Mouse (Mus musculus) erythroblast, embryonic 14.5 days (primary cell): ENCODE measurements around the gene Socs3. TPM values are rescaled to one million over a fixed set of nuclear protein-coding genes. Genes with fewer than 3 reads are reported as not detected.

Experiments used
- H3K27me3 ChIP-seq: 2 replicates; pipeline ENCODE4 v1.6.1; 2012; ENCODE audit warnings: inconsistent platforms; ENCODE audit not compliant: control insufficient read depth
- H3K36me3 ChIP-seq: 2 replicates; pipeline ENCODE4 v1.6.1; 2012; ENCODE audit warnings: mild to moderate bottlenecking, inconsistent platforms; ENCODE audit not compliant: control insufficient read depth
- H3K4me1 ChIP-seq: 2 replicates; pipeline ENCODE4 v1.6.1; 2012; ENCODE audit warnings: inconsistent platforms; ENCODE audit not compliant: control insufficient read depth
- H3K4me3 ChIP-seq: replicated peaks from 2 replicates; pipeline ENCODE3; 2012; ENCODE audit warnings: moderate library complexity, mild to moderate bottlenecking, inconsistent platforms
- H3K9me3 ChIP-seq: 2 replicates; pipeline ENCODE4 v1.6.1; 2012; ENCODE audit warnings: low read length, inconsistent platforms, mixed read lengths; ENCODE audit not compliant: control insufficient read depth
- GATA1 ChIP-seq: IDR thresholded peaks from 2 replicates; pipeline ENCODE4 v1.6.1; 2012; ENCODE audit warnings: low read length, inconsistent platforms, mixed read lengths
- TAL1 ChIP-seq: IDR thresholded peaks from 3 replicates; pipeline ENCODE4 v1.6.1; 2012; ENCODE audit warnings: low read length, inconsistent platforms, mixed read lengths
- polyA plus RNA-seq: library from polyadenylated mRNA; stranded (reverse); fragments of >175 nt; gene quantifications from 2 replicates; pipeline ENCODE4 v1.2.3, GENCODE M21; 2012

Socs3 gene
- polyA plus RNA-seq, 1 experiment: 2.0 TPM

DNA sequence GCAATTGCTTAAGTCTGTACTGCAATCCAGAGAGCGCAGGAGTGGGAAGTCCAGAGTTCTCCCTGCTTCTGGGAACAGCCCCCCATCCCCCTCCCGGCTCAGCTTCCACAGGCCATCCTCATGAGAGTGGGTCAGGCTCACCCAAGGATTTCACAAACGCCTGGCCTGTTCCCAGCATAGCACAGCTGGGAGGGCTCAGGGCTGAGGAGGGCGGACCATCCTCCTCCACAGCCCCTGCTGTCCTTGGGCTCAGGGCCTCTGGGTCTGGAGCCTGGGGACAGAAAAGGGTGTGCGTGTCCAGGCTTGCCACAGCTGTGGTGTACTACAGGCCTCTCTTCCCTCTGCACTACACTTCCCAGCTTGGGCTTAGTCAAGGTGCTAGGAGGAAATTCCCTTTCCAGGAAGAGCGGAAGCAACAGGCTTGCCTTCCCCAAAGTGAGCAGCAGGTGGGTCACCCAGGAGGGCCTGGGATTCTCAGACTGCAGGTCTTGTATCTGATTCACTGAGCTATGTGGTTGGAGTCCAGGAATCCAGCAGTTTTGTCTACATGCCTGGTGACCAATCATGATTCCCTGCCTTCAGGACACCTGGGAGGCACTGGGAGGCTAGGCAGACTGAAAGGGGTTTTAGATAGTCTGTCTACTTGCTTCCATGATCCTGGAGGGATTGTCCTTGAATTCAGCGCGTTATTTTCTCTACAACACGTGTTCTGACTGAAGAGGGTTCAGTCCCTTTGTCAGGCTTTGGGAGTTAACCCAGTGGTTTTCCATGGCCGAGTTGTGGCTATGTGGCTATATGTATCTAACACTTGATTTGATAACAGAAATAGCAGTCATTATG, 7.4 kb downstream of the Socs3 start:
- Histone ChIP-seq H3K9me3 (peaks cover 6% of the 10 kb centered on the region), H3K4me3 (no peak overlapping the region), H3K36me3 (peaks cover 19% of the 10 kb centered on the region), H3K4me1 (peaks cover 43% of the 10 kb centered on the region), H3K27me3 (peaks cover 93% of the 10 kb centered on the region)
- TF ChIP-seq GATA1: no peak
- no peak for TF ChIP-seq TAL1

DNA sequence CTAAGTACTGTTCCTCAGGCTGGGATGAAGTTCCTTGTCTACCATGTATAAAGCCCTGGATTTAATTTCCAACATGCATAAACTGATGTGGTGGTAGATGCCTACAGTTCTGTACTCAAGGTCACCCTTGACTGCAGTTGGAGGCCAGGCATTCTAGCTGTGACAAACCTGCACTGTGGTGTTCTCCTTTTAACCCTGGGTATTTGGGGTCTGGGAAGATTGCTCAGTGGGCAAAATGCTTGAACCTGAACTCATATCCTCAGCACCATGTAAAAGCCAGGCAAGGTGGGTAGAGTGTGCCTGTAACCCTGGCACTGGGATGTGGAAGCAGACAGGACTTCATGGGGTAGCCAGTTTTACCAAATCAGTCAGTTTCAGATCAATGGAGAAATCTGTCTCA, 9.2 kb downstream of the Socs3 start:
- H3K9me3 ChIP-seq: no peaks in the 10 kb centered on the region
- H3K4me1 ChIP-seq: peaks cover 31% of the 10 kb centered on the region
- H3K36me3 ChIP-seq: peaks cover 4% of the 10 kb centered on the region
- peaks cover 78% of the 10 kb centered on the region for H3K27me3 ChIP-seq
- TF ChIP-seq TAL1: no peak
- TF ChIP-seq GATA1: no peak
- H3K4me3 ChIP-seq: no peak overlapping the region

DNA sequence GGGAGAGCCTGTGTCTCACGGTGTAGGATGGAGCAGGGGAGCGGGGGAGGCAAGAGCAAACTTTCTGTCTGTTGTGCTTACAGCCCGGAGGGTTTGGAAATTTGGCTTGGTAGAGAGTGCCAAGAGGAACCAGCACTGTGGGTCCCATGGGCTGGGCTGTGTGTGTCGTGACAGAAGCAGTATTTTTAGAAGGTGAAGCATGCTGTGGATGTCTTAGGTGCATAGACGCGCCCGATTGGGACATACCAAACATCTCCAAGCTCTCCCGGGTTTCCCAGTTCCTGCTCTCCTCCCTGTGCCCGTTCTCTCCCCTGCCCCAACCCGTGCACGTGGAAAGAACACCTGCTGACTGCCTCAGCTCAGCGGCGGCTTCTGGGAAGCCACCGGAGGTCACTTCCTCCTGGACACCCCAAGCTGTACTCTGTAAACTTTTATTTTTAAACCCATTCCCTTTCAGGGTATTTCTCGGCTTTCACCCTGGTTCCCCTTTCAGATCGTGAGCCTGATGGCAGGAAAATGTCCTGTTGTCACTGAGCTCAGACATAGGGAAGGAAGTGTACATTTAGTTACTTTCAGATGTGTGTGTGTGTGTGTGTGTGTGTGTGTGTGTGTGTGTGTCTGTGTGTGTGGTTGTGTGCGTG, 10.0 kb downstream of the Socs3 start:
- peaks cover 24% of the 10 kb centered on the region for H3K4me1 ChIP-seq
- peaks cover 74% of the 10 kb centered on the region for H3K27me3 ChIP-seq
- TF ChIP-seq GATA1 (no peak), TAL1 (no peak)

DNA sequence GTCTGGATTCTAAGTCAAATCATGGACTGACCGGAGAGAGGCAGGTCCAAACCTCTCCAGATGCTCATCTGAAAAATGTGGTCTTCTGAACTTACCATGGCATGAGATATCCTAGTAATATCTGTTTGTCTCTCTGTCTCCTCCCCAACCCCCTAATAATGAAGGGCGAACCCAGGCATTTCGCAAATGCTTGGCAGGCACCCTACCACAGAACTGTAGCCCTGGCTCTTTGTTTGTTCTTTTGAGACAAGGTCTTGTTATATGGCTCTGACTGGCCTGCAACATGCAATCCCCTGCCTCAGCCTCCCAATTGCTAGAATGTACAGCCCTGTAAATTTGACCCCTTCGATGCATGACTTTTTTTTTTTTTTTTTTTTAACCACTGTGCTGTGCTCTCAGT, 10.7 kb downstream of the Socs3 start:
- H3K4me1 ChIP-seq: peaks cover 19% of the 10 kb centered on the region

More for the DNA sequence above, 10.0 kb downstream of the Socs3 start:
- Histone ChIP-seq H3K4me3 (no peak overlapping the region), H3K36me3 (no peaks in the 10 kb centered on the region), H3K9me3 (no peaks in the 10 kb centered on the region)

DNA sequence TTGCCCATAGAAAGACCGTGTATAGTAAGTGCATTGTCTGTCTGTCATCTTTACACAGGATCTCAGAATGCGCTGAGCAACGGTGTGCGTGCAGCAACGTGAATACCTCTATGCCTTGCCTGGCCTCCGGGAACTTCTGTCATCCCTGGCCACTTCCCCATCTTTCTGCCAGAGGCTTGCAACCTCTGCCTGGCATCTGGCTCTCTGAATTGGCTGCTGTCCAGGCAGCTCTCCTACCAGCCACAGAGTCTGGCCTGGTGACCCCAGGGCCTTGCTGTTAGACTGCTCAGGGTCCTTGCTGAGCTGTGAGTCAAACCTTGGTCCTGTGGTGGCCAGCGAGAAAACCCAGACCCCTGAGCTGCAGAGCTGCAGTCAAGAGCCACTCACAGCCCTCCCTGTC, 11.7 kb downstream of the Socs3 start:
- H3K27me3 ChIP-seq: peaks cover 58% of the 10 kb centered on the region
- peaks cover 9% of the 10 kb centered on the region for H3K4me1 ChIP-seq
- no peak overlapping the region for H3K4me3 ChIP-seq

More for the DNA sequence above, 10.7 kb downstream of the Socs3 start:
- H3K27me3 ChIP-seq: peaks cover 68% of the 10 kb centered on the region
- H3K4me3 ChIP-seq: no peak overlapping the region
- H3K9me3 ChIP-seq: no peaks in the 10 kb centered on the region
- no peaks in the 10 kb centered on the region for H3K36me3 ChIP-seq
- TF ChIP-seq GATA1 (no peak), TAL1 (no peak)

DNA sequence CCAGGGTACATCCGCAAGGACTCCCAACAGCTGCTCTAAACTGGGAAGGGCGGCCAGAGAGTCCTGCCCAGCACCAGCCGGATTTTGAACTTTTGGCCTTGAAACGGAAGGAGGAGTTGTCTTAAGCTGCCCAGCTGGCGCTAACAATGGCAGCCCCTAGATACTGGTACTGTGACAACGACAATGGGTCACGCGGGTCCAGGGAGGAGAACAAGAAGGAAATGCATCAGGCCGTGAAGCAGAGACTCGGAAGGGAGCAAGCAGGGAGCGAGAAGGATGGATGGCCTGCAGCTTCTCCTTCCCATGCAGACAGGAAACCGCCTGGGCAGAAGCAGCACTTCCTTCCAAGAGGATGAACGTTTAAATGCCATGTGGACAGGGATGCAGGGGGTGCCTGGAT, 14.2 kb downstream of the Socs3 start:
- Histone ChIP-seq H3K4me1 (no peaks in the 10 kb centered on the region), H3K27me3 (peaks cover 54% of the 10 kb centered on the region), H3K9me3 (no peaks in the 10 kb centered on the region), H3K4me3 (no peak overlapping the region), H3K36me3 (no peaks in the 10 kb centered on the region)
- TF ChIP-seq TAL1 (no peak), GATA1 (no peak)

More for the DNA sequence above, 11.7 kb downstream of the Socs3 start:
- no peaks in the 10 kb centered on the region for H3K9me3 ChIP-seq
- TF ChIP-seq TAL1 (no peak), GATA1 (no peak)
- no peaks in the 10 kb centered on the region for H3K36me3 ChIP-seq

DNA sequence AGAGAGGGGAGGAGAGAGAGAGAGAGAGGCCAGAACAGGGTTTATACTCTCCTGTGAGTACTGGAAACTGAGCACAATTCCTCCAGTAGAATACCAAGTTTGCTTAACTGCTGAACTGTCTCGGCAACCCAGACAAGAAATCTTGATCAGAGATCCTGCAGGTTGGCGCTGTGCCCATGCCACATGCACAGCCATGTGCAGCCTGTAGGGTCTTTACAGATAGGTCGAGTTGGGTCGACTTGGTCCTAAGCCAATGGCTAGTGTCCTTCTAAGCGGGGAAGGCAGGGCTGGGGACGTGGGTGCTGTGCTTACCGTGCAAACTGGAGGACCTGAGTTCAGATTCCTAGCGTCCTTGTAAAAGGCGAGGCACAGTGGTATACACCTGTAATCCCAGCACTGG, 15.0 kb downstream of the Socs3 start:
- H3K4me3 ChIP-seq: no peak overlapping the region
- peaks cover 54% of the 10 kb centered on the region for H3K27me3 ChIP-seq
- no peaks in the 10 kb centered on the region for H3K36me3 ChIP-seq
- no peaks in the 10 kb centered on the region for H3K9me3 ChIP-seq
- H3K4me1 ChIP-seq: no peaks in the 10 kb centered on the region
- TF ChIP-seq TAL1 (no peak), GATA1 (no peak)

DNA sequence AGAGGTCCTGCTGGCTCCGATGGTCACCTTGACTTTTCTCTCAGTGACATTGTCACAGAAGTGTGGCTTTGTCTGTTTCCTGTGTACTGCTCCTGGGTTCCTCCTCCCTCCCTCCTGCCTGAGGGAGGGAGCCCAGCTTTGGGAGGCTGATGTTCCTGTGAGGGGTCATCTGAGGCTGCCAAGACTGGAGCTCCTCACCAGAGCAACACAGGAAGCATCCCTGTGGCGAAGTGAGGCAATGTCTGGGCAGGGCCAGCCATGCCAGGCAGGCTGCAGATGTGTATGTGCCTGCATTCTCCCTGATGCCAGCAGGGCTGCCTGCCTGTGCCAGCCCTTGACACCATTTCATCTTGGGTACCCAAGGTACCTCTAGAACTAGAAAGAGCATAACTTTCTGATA, 15.8 kb downstream of the Socs3 start:
- no peaks in the 10 kb centered on the region for H3K36me3 ChIP-seq
- no peaks in the 10 kb centered on the region for H3K4me1 ChIP-seq
- peaks cover 54% of the 10 kb centered on the region for H3K27me3 ChIP-seq
- H3K4me3 ChIP-seq: no peak overlapping the region
- H3K9me3 ChIP-seq: no peaks in the 10 kb centered on the region
- TF ChIP-seq GATA1 (no peak), TAL1 (no peak)

DNA sequence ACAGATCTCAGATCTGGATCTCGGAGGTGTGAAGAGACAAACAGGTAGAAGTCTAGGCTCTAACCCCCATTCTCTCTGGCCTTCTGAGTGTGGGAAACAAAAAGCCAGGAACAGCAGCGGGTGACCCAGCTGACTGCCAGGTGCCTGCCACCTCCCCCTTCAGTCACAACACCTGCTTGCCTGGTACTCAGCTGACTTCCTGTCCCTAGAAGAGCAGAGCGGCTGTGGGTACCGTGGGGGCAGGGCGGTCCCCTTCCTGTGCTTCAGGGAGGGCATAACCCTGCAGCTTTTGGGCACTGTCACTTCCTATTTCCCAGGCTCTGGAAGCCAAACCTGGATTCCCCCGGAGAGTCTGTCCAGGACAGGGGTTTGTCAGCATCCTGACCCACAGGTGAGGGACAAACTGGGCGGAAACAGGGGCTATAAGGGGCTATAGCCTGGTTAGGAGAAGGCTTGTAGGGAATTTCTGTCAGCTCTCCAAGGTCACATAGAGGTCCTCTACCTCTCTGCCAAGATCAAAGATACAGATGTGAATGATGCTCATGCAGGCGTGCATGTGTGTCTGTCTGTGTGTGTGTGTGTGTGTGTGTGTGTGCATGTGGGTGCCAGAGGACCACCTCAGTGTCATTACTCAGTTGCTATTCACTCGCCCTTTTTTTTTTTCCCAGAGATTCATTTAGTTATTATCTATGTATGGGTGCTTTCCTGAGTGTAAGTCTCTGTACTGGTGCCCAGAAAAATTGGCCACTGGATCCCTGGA, 17.5 kb downstream of the Socs3 start:
- H3K4me1 ChIP-seq: no peaks in the 10 kb centered on the region
- no peak overlapping the region for H3K4me3 ChIP-seq
- H3K36me3 ChIP-seq: no peaks in the 10 kb centered on the region
- H3K27me3 ChIP-seq: peaks cover 54% of the 10 kb centered on the region
- no peaks in the 10 kb centered on the region for H3K9me3 ChIP-seq
- no peak for TF ChIP-seq GATA1
- no peak for TF ChIP-seq TAL1
